Mouse (Mus musculus): Measurements from ENCODE around the gene Cnp. TPM values are rescaled to one million over a fixed set of nuclear protein-coding genes. Genes with fewer than 3 reads are reported as not detected.
A peak's percentile ranks its signal among the peaks of the same experiment; 100 is the strongest.
"Not testable (repeated sequence)": the region's sequence is repeated elsewhere in the genome, so short reads cannot be mapped to it uniquely, and the experiment has no call there.

The Cnp gene
- polyA plus RNA-seq, 1 experiment, result 34.9 TPM

DNA sequence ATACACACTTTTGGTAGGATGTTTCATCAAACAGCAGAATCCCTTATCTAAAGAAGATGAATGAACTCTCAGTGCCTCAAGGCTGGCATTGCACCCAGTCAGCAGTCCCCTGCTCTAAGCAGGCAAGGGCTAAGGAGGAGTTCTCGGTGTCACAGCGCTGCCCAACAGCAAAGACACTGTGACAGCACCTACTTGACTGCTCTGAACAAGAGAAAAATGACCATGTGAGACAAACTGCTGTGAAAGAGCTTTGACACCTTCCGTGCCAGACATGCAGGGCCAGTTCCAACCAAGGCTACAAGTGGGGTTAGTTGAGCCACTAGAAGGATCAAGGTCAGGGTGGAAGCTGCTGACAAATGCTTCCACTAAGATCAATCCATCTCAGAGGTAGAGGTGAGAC, 10.4 kb downstream of the Cnp start:
- DNase-seq (ENCODE audit: low spot score), result no peak

DNA sequence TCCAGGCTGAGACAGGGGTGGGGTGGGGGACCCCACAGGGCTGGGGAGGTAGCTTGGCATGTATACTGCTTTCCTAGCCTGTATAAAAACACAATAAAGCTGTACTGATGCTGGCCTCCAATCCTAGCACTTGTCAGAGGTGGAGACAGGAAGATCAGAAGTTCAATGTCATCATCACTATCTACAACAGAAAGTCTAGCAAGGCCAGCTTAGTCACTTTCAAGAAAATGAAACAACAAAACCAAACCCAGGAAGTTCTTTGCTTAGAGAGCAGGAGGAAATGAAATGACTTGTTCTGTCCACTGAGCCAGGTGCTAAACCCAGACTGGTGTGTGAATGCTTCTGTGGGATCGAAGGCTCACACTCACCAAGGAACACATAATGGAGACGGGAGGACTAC, 13.8 kb downstream of the Cnp start:
- no peak for DNase-seq (ENCODE audit: low spot score)

DNA sequence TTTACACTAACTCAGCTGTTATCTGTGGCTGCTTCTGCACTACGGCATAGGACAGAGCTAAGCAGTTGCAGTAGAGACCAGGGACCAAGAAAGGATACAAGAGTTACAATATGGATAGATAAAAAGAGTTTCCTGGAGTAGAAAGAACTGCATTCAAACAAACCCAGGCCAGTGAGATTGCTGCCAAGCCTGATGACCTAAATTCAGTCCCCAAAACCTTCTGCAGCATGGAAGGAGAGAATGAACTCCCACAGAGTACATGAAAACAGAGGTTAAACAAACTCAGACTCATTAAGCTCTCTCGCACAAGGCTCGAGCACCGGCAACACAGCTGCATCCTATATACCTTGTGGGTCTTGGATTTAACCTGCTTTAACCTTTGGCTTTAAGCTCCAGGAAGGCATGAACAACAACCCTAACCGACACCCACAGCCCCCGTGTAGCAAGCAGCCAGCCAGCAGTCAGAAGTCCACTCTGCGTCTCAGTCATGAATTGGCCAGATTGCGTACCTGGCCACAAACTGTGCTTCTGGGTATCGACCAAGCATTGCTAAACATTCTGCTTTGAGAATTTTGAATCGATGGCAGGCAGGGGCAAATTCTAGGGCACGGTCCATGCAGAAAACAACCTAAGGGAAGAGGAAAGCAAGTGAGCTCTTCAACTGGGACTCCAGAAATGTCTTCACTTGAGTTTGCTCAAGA, 17.8 kb downstream of the Cnp start:
- DNase-seq (ENCODE audit: low spot score), result no peak

DNA sequence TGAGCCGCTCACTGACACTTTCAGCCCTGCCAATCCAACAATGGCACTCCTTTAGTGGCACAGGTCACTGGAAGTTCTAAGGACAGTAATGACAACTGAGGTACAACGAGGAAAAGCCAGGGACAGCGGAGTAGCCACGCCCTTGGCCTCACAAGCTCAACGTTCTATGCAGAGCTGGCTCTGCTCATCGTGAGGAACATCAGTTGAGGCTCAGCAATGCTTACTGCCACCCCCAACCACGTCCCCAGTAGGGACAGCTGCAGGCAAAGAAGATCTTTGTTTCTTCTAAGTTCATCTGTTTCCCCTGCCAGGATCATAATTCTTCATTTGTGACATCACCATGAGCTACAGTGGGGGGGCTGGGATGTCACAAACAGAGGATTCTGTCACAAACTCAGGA, 19.9 kb downstream of the Cnp start:
- DNase-seq (ENCODE audit: low spot score), result no peak

DNA sequence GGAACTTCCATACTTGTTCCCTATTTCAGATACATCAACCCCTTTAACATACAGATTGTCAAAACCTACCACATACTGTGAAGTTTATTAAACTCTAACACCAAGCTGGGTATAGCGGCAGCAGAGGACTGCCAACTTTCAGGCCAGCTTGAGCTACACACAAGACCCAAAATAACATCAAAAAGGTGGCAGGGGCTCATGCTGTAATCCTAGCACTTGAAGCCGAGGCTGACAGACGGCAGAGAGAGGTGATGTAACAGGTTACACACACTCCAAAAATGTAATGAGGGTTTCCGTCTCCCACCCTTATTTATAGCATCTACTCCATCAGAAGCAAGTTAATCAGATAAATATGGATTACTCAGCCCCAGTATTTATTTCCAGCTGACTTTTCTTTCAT, 20.8 kb downstream of the Cnp start:
- no peak for DNase-seq (ENCODE audit: low spot score)

DNA sequence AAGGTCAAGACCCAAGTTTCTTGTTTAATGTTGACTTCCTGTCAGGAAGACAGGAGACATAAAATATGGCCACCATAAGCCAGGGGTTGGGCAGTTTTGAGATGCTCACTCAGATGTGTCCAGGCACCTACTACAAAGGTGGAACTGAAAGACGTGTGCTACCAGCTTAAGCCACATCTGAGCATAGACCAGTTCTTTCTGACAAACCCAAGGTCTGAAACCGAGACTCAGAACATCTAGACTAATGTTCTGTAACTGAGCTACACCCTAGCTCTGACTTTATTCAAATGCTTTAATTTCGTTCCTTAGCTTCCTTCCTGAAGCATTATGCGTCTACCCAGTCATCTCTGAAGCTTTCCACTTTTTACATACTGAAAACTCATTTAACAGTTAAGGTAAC, 23.4 kb downstream of the Cnp start:
- no peak for DNase-seq (ENCODE audit: low spot score)

DNA sequence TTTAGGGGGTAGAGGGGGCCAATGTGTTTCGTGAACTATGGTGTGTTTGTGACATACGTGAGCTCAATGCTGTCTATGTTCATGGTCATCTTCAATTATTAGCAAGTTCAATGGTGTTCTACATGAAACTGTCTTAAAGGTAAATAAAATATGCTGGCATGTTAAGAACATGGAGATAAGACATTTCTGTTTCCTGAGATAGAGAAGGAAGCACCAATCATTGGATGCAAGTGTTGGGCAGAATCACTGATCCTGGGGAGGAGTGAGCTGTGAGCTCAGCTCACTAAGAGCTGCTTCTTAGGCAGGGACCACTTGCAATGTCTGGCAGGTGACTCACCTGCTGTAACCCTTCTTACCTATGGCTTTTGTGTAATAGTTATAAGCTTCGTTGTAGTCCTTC, 26.7 kb downstream of the Cnp start:
- no peak for DNase-seq (ENCODE audit: low spot score)

DNA sequence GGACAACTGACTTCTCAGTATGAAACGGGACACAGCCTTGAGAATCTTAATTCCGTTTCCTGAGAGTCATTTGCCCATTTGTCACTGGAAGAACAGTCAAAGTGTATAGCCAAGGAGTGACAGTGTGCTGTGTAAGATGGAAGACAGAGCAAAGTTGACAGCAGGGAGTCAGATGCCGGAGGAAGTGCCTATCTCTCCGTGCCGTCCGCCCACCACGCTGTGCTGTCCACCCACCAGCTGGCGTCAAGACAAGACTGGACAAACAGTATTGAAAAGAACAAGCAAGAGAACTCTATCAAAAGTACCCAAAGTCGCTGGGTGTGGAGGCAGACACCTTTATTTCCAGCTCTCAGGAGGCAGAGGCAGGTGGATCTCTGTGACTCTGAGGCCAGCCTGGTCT, 28.5 kb downstream of the Cnp start:
- DNase-seq (ENCODE audit: low spot score), result no peak

DNA sequence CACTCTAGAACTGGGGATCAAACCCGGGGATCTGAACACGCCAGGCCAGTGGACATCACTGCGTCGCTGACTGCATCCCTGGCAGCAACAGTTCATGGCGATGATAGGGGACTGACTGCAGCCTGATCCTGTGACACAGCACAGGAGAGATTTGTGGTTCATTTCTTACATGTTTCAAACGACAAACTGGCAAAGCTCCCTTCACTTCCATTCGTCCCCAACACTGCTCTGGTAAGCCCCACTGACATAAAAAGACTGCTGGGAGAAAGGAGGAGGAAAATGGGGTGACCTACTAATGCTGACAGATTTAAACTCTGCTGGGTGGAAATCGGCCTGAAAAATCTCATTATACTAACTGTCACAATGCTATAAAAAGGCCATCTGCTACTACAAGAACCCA, 29.1 kb downstream of the Cnp start:
- DNase-seq (ENCODE audit: low spot score), result no peak

DNA sequence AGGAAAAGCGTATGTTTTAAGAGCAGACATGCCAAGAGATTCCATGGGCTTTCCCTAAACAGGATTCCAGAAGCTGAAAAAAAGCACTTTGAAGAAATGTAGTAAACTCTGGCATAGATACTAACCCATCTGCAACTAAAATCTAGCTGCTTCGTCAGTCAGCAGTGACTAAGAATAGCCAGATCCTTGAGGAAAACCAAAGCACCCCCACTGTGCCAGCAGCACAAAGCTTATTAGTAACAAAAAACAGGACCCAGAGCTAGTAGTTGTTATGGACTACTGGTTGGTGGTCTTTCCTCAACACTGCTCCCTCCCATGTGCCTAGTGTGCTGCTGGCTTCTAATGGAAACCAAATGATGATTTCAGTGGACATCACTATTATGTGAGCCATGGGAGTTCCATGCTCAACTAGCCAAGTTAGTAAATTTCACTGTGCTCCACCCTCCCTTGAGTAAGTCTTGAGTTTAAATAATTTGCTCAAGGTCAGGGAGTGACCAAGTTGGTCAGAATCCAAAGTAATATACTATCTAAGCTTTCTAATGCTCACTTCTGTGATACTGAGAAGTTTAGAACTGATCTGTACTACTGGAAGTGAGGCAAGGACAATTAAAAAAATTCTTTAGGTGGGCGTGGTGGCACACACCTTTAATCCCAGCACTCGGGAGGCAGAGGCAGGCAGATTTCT, 29.8 kb downstream of the Cnp start:
- no peak for DNase-seq (ENCODE audit: low spot score)

DNA sequence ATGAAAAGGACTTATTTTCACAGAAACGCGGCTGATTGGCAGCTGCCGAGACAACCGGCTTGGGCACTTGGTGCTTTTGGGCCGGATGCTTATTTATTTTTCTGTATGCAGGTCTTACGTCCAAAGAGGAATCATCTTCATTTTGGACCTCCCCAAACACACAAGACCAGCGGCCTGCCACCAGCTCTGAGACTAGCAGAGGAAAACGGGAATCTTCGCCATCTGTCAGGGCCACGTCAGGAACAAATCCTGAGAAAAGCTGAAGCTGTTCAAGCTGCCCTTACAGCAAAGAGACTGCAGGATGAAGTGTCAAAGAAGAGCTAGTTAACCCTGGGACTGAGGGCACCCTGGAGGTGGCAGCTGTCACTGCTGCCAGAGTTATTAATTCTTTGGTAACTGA, 30.7 kb downstream of the Cnp start:
- no peak for DNase-seq (ENCODE audit: low spot score)

DNA sequence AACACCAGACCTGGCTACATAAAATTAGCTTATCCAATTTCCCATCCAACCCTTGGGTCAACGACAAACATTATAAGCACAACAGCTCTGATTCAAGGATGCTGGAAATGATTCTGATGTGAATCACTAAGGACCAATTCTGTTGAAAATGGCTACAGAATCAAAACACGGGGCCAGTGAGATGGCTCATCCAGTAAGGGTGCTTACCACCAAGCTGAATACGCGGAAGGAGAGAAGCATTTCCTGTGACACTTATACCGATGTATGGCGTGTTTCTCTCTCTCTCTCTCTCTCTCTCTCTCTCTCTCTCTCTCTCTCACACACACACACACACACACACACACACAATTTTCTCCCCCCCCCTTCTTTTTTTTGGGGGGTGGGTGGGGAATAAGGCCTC, 32.4 kb downstream of the Cnp start:
- DNase-seq (ENCODE audit: low spot score), result no peak

DNA sequence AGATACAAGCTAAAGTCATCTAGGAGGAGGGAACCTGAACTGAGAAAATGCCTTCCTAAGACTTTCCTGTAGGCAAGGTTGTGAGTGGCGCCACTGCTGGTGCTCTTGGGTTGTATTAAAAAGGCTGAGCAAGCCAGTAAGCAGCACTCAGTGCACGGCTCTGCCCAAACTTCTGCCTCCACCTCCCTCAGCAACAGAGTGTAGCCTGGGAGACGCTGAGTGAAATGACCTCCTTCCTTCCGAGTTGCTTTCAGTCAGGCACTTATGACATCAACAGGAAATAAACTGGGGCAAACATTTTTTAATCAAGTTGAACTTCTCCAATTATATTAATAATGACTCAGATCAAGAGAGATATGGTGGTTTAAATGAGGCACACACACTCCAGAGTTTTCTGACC, 34.1 kb downstream of the Cnp start:
- no peak for DNase-seq (ENCODE audit: low spot score)

DNA sequence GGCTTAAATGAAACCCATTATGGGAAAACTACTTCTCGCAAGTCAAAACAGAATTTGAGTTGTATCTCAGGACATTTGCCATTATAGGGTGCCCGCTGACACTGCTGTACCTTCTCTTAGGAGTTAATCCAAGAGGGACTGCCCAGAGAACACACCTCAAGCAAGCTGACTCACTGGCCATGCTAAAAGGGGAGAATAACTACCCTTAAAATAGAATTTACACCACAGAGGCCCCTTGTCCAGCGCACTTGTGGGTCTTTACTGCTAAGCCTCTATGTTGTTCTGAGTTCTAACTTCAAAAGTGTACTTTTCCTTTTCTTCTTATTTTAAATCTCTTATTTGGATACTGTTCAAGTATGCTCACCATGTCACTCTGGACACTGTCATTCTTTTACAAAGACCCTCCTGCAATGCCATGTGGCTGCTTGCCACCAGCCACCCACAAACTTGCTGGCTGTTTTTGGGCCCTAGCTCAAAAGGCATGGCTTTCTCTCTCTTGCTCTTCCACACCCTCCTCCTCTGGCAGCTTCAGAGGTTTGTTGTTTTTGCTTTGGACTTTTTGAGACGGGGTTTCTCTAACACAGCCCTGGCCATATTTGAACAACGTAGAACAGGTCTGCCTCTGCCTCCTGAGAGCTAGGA, 34.8 kb downstream of the Cnp start:
- DNase-seq (ENCODE audit: low spot score), result no peak

DNA sequence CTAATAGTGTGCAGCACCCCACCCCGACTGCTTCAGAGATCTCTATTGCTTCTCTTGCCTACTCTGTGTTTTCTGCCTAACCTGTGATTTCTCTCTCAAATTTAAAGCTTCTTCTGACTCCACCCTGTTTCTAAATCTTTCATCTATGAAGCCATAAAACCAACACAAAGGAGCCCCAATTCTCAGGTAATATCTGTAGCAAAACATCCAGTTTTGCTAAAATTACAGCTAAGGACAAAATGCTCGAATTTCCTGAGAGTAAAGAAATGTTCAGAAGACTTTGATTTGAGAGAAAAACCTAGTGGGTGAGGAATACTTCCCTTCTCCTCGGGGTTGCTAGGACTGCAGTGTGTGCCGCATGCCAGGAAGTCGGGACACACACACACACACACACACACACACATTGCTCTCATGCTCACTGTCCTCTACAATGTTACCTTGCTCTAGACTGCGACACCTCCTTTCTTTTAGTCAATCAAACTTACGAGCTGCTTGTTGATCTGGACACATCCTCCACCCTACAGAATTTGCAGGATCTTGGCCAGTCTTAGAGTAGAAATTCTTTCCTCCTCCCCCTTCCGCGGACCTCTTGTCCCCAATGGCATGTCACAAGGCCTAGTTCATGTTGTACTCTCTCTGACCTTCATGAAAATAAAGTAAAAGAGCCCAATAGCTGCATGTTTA, 35.4 kb downstream of the Cnp start:
- DNase-seq (ENCODE audit: low spot score), result no peak

DNA sequence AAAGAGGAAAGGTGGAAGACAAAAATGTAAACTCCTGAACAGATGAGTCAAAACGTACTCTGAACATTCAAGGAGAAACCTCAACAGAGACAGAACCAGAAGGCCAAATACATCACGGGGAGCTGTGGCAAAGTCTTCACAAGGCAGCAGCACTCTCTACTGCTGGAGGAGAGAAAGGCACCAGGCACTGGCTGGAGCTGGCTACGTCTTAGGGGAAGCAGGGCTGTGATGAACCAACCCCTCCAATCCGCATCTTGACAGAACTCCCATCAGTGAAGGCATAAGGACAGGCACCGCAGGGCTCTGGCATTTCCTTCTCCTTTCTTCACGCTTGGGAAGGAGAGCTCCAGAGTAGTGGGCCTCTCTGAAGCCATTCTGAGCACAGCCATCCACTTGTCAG, 36.9 kb downstream of the Cnp start:
- no peak for DNase-seq (ENCODE audit: low spot score)

DNA sequence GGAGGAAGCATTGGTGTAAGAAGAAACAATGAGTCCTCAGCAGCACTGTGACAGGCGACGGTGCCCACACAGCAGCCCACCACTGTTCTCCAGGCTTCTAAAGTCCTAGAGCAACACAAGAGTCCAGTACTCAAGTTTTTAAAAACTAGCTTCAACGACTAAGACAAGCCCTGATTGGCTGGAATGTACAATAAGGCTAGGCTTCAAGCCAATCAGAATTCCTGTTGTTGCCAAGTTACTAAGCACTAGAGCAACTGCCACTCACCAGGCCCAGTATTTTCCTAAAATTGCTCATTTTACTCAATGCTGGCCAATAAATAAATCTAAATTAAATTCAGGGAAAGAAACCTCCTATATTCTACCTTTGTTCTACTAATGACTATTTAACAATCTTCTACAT, 38.5 kb downstream of the Cnp start:
- DNase-seq (ENCODE audit: low spot score), result no peak

DNA sequence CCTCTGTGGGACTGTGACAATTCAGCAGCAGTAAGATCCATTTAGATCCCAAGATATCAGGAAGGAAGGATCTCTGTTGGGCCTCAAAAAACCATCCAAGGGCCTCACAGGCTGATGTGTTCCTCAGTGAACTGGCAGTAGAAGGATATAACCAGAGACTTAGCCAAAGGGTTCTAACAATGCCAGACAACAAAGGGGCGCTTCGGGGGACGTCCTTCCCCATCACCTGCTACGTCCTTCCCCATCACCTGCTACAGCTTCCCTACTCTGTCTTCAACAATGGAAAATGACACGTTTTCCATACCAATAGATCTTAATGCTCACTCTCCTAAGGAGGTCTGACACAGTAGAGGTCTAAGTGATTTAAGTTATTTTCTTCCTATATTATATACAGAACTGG, 41.6 kb downstream of the Cnp start:
- DNase-seq (ENCODE audit: low spot score), result no peak

DNA sequence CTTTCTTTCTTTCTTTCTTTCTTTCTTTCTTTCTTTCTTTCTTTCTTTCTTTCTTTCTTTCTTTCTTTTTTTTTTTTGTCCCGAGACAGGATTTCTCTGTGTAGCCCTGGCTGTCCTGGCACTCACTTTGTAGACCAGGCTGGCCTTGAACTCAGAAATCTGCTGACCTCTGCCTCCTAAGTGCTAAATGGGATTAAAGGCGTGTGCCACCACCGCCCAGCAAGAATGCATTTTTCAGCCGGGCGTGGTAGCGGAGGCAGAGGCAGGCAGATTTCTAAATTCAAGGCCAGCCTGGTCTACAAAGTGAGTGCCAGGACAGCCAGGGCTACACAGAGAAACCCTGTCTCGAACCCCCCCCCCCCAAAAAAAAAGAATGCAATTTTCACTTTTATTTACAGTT, 42.1 kb downstream of the Cnp start:
- not testable (repeated sequence) for DNase-seq (ENCODE audit: low spot score)

DNA sequence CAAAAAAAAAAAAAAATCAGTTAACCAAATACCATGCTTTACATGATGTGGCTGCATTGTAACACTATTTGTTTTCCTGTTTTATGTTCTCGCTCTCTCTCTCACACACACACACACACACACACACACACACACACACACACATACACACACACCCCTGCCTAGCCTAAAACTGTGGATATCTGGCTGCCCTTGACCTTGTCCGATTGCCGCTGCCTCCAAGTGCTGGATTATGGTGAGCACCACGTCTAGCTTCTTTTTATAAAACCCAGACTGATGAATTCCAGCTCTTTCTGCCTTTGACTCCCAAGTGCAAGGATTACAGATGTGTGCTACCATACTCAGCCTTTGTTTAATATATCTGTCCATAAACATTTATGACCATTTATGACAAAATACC, 42.8 kb downstream of the Cnp start:
- DNase-seq (ENCODE audit: low spot score), result no peak

DNA sequence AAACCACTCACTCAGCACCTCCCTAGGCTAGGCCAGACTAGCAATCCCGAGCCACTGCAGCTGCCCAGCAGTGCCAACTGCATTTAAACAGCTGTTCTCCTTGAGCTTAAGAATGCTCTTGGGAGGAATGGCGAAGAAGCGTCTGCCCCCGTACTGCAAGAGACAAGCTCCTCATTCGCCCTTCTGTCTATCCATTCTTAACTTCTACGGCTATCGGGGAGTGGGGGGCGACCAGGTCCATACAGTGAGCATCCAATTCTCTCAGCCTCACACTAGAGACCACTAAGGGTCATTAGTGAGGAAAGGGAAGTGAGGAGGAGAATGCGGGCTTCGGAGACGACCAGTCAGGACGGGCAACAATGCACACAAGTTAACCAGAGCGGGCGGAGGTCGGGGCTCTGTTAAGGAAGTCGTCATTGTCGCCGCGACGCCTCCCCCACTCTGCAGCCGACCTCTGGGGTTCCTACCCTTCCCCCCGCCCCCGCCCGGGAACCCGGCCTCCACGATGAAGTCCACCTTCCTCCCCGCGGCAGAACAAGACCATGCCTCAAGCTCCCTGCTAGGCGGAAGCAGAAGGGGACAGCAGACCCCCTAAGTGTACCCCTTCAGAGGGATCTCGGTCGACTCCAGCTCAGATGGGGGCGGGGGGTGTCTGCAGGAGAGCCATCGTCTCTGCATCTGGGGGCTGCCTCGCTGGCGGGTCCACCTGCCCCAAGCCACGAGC, 44.2 kb downstream of the Cnp start, which contains the start of gene Nkiras2:
TSS of gene Nkiras2 (plus strand) at position 484 of the 724 bp plus-strand sequence.
- DNase-seq (ENCODE audit: low spot score), result no peak

DNA sequence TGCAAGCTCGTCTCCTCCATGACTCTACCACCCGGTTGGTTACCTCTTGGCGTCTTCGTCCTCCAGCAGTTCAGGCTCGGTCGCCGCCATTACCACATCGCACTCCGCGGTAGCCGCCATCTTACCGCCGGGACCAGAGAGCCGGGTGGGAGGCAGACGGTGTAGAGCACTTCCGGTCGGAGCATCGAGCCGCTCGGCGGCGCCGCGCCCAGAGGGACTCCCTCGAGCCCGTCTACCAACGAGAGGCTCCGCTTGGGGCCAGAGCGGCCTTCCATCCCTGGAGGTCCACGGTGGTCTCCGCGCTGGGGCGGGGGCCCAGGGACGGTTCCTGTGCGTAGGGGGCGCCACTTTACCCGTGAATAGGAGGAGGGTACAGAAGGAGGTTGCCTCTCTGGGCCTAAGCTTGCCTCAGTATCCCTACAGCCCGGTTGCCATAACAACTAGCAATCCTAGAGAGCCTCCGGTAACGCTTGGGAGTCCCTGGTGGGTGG, 44.8 kb downstream of the Cnp start:
- DNase-seq (ENCODE audit: low spot score), result peak; percentile 91
